Mouse (Mus musculus) liver, postnatal 0 days (tissue): ENCODE measurements at regions not wholly inside any gene's neighbourhood (a gene's known extent, or its start where the extent isn't known, plus 50 kb on each side); places are given as distances from the start of the nearest gene placed in this dataset.

Source experiments
- CTCF ChIP-seq: sonication (generic); IDR thresholded peaks from 2 replicates; pipeline ENCODE4 v1.5.1; 2016; ENCODE audit warnings: antibody characterized with exemption, low read depth
- EP300 ChIP-seq: IDR thresholded peaks from 2 replicates; pipeline ENCODE4 v1.6.1; 2016; ENCODE audit warnings: antibody characterized with exemption, low read depth, mild to moderate bottlenecking

GRCm38 (mm10) chr17:4858304-4858703 lies 135.8 kb upstream of the Arid1b start:
- TF ChIP-seq CTCF (no peak), EP300 (no peak)
